Mouse (Mus musculus) adrenal gland, adult 8-10 months (tissue): ENCODE results near the gene Orai3. TPM values are rescaled to one million over a fixed set of nuclear protein-coding genes. Genes with fewer than 3 reads are reported as not detected.
A peak's percentile ranks its signal among the peaks of the same experiment; 100 is the strongest.

ENCODE experiments used
- DNase-seq: peaks from one replicate; pipeline ENCODE4 v3.0.0; 2022
- total RNA-seq, 4 experiments: library from RNA; stranded (reverse); gene quantifications; 2 replicates each; pipeline ENCODE4 v1.2.4; 2022

The Orai3 gene
- total RNA-seq, 4 experiments from 2014 or later = 30.1 to 37.2 (median 35.0) TPM

GRCm38 (mm10) chr7:127799738-127800137 is 30.1 kb downstream of the Orai3 start:
- DNase-seq = no peak

- peak; percentile 92 for DNase-seq
These were observed 30.9 kb downstream of the Orai3 start, which contains the start of gene Hsd3b7 for GRCm38 (mm10) chr7:127800435-127801009. Gene Hsd3b7 (plus strand): TSS chr7:127800604.

DNA sequence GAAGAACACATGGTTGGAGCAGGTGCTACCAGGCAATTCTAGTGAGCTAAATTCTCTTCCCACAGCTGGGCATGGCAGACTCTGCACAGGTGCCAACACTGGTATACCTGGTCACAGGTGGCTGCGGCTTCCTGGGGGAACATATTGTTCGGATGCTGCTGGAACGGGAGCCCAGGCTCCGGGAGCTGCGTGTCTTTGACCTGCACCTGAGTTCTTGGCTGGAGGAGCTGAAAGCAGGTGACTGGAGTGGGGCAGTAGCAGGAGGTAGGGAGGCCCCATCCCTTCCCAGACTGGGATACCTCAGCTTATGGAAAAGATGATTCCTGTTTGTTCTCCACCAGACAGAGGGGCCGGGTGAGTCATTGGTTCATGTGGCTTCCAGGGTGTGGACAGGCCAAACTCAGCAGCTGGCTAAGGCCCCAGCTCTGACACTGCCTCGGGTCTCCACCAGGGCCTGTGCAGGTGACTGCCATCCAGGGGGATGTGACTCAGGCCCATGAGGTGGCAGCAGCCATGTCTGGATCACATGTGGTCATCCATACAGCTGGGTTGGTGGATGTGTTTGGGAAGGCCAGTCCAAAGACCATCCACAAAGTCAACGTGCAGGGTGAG is 31.5 kb downstream of the Orai3 start:
- DNase-seq = no peak

- DNase-seq = no peak
These were observed 32.7 kb downstream of the Orai3 start for GRCm38 (mm10) chr7:127802313-127802712.

DNA sequence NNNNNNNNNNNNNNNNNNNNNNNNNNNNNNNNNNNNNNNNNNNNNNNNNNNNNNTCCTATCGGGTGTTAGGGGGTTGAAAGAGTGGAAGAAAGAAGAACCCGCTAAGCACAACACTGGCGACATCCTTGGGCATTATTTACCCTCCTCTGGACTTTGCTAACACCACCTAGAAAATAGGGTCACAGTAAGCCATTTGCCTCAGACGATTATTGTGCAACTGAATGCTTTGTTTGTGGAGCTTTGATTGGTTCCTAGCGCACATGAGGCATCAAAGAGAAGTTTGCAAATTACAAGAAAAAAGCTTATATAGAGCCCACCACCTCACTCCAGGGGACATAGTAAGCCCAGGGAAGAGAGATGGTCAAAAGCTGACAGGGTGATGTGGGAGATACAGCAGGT is 39.2 kb downstream of the Orai3 start:
- DNase-seq = no peak

- no peak for DNase-seq
These were observed 40.2 kb downstream of the Orai3 start for GRCm38 (mm10) chr7:127809846-127810245.

DNA sequence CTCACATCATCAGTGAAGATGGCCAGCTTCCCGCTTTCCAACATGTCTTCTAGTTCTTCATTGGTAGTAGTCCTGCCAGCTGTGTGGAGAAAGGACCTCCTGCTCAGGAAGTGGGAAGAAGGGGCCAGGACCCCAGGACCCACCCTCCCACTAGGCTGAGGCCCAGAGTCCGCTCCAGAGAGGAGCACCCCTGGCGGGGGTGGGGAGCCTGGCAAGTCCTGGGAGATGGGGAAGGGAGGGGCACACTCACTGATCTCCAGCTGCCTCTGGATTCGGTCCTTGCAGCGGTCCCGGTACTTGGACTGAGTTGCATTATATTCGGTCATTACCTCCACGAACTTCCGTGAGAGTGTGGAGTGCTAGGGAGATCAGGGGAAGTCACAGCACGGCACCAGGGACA is 41.0 kb downstream of the Orai3 start:
- no peak for DNase-seq

DNA sequence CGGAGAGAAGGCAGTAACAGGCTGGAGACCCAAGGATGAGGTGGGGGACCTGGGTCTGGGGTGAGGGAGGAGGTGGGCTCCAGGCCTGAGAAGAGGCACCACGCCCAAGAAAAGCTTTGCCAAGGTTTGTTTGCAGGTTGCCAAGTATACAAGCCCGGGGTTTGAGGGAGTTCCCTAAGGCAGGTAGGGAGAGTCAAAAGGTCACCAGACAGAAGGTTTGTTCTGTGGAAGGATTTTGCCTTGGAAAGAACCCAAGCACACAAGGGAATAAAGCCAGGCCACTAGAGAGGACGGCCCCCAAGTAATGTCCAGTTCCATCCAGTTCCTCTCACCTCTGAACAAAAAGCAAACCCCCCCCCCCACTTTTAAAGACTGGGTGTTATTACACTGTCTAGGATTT is 41.6 kb downstream of the Orai3 start:
- no peak for DNase-seq

DNA sequence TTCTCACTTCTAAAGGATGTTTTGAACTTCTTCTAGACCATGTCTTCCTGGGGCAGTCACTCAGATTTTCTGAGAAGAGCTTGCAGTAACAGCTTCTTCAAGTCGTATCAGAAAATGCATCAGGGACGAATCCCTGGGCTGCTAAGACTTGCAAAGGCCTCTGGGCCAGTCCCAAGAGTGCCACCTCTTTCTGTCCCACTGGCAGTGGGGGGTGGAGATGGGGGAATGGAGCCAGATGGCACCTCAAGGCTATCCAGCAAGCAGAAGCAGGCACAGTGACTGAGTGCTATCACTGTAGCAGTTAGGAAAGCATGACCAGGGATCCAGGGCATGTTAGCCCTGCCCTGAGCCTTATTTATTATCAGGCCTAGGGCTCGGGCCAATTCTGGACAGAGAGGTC is 42.7 kb downstream of the Orai3 start:
- DNase-seq = peak; percentile 62

GRCm38 (mm10) chr7:127813821-127814220 is 44.2 kb downstream of the Orai3 start:
- no peak for DNase-seq

- DNase-seq = peak; percentile 47
These were observed 44.8 kb downstream of the Orai3 start for GRCm38 (mm10) chr7:127814241-127814921.

- no peak for DNase-seq
These were observed 45.6 kb downstream of the Orai3 start for GRCm38 (mm10) chr7:127815116-127815665.

- DNase-seq = peak; percentile 41
These were observed 46.6 kb downstream of the Orai3 start for GRCm38 (mm10) chr7:127815954-127816821.

DNA sequence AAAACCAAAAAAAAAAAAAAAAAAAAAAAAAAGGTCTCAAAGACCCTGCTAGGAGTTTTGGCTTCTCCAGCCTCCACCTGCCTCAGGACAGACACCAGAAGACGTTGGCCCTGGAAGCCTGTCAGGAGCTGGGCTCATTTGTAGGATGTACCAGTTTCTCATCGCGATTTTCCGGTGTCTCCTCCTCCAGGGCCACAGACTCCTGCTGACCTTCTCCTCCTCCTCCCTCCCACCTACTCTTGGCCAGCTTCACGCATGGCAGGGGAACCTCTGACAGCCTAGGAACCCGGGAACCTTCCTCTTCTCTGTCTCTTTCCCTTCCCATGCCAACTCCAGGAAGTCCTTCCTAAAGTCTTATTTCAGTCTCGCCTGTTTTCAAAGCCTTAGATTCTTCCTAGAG is 47.4 kb downstream of the Orai3 start:
- DNase-seq = no peak

GRCm38 (mm10) chr7:127817776-127818175 is 48.2 kb downstream of the Orai3 start:
- DNase-seq = no peak

DNA sequence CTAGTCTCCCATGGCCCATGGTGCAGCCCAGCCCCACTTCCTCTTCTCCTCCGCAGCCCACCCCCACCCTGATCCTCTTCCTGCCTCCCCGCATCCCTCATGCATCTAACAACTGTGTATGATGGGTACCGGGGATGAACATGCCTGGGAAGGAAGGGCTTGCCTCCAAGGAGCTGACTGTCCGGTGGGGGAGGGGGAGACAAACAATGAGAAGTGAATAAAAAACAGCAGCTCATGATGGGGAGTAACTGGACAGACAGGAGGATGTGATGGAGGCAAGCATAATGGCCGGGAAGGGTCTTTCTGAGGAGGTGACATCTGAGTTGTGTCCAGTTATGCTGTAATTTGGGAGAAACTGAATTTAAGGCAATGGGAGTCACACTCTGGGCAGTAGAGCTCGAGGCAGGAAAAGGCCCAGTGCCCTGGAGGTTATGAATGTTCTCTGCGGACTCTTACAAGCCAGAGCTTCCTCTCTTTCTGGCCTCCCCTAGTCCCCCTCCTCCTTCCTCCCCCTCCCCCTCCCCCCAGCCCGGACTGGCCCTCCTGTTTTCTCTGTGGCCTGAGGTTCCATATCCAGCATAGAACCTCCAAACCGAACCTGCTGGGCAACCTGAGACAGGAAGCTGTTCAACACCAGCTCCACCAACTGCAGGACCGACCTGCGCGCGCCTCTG is 51.4 kb downstream of the Orai3 start:
- DNase-seq = no peak

- DNase-seq = no peak
These were observed 52.9 kb downstream of the Orai3 start for GRCm38 (mm10) chr7:127822494-127822893.

DNA sequence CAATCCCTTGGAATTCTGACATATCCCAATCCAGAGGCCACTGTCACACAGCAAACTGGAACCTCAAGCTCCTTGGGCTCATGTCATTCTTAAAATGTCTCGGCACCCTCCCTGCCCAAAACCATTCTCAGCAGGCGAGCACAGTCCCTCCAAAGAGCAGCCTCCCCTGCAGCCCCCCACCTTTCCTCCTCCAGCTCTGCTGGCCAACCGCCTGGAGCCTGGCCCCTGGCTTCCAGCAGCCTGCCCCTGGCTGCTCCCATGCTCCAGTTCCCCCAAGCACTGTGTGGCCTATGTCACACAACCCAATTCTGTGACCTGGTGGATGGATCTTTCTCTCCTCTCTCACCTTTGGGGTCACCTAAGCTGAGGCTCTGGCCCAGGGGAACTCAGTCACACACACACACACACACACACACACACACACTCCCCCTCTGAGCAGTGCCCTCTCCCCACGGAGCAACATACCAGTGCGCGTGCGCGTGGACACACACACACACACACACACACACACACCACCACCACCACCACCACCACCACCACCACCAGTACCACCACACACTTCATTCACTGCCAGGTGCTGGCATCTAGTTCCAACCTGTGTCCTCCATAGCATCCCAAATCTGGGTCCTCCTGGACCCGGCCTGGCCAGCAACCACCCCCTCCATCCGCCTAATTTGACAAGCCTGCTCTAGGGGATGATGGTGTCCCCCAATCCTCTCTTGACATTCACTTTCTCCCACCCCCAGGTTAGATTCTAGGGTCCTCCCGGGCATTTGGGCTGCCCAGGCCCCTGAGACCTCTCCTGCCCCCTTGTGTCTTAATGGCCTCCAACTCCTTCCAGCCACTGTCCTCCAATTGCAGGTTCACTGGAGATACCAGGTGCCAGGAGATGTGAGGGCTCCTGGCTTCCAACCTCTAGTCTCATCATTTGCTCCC is 53.9 kb downstream of the Orai3 start:
- DNase-seq = no peak

GRCm38 (mm10) chr7:127824176-127824871 is 54.7 kb downstream of the Orai3 start, which contains the start of the genes Stx4a and Stx1b:
Gene Stx4a (plus strand): TSS chr7:127824294.
Gene Stx1b (minus strand): TSS chr7:127824549.
- DNase-seq = no peak
